Mouse (Mus musculus): ENCODE results near the gene Whrn. TPM values are rescaled to one million over a fixed set of nuclear protein-coding genes. Genes with fewer than 3 reads are reported as not detected.

Gene Whrn
- total and polyA plus RNA-seq, 2 experiments = 0.37 to 0.89 TPM

- no peak overlapping the region for H3K27ac ChIP-seq (replicated peaks; ENCODE audit: insufficient read depth, low read depth, low read length)
- no peaks in the 10 kb centered on the region for H3K4me1 ChIP-seq (ENCODE audit: control insufficient read depth, insufficient read depth, low read length)
- H3K27me3 ChIP-seq (ENCODE audit: control insufficient read depth, insufficient read depth, low read length) = no peaks in the 10 kb centered on the region
- no peaks in the 10 kb centered on the region for H3K36me3 ChIP-seq (ENCODE audit: control insufficient read depth, insufficient read depth, low read length)
- no peak overlapping the region for H3K9ac ChIP-seq (ENCODE audit: low read depth, low read length)
- H3K79me2 ChIP-seq (ENCODE audit: control insufficient read depth, insufficient read depth, low read length) = no peaks in the 10 kb centered on the region
- WGBS = 90% methylated on average over 6 of the region's 6 CpGs
- TF ChIP-seq POLR2A (IDR thresholded peaks at IDR 0.05; ENCODE audit: extremely low read depth, insufficient read depth, low read length) (no peak), CTCF (IDR thresholded peaks at IDR 0.05; ENCODE audit: low read depth, low read length) (no peak)
- DNase-seq (ENCODE audit: extremely low read depth, low read depth, low spot score) = no peak
- H3K4me3 ChIP-seq (ENCODE audit: insufficient read depth, low read depth, low read length) = no peak overlapping the region
Measured at GRCm38 (mm10) chr4:63453939-63454513, 41.8 kb downstream of the Whrn start.

GRCm38 (mm10) chr4:63452555-63452954 lies 43.2 kb downstream of the Whrn start:
- H3K4me1 ChIP-seq (ENCODE audit: control insufficient read depth, insufficient read depth, low read length) = no peaks in the 10 kb centered on the region
- WGBS = 77% methylated on average over 3 of the region's 3 CpGs
- no peak overlapping the region for H3K4me3 ChIP-seq (ENCODE audit: insufficient read depth, low read depth, low read length)
- H3K27ac ChIP-seq (replicated peaks; ENCODE audit: insufficient read depth, low read depth, low read length) = no peak overlapping the region
- no peaks in the 10 kb centered on the region for H3K27me3 ChIP-seq (ENCODE audit: control insufficient read depth, insufficient read depth, low read length)
- H3K36me3 ChIP-seq (ENCODE audit: control insufficient read depth, insufficient read depth, low read length) = no peaks in the 10 kb centered on the region
- DNase-seq (ENCODE audit: extremely low read depth, low read depth, low spot score) = no peak
- TF ChIP-seq CTCF (IDR thresholded peaks at IDR 0.05; ENCODE audit: low read depth, low read length) = no peak
- no peaks in the 10 kb centered on the region for H3K79me2 ChIP-seq (ENCODE audit: control insufficient read depth, insufficient read depth, low read length)
- H3K9ac ChIP-seq (ENCODE audit: low read depth, low read length) = no peak overlapping the region

GRCm38 (mm10) chr4:63450551-63450950 lies 45.2 kb downstream of the Whrn start:
- H3K79me2 ChIP-seq (ENCODE audit: control insufficient read depth, insufficient read depth, low read length) = no peaks in the 10 kb centered on the region
- no peak overlapping the region for H3K9ac ChIP-seq (ENCODE audit: low read depth, low read length)
- H3K27ac ChIP-seq (replicated peaks; ENCODE audit: insufficient read depth, low read depth, low read length) = no peak overlapping the region
- H3K4me3 ChIP-seq (ENCODE audit: insufficient read depth, low read depth, low read length) = no peak overlapping the region
- WGBS = 92% methylated on average over 5 of the region's 5 CpGs
- TF ChIP-seq POLR2A (IDR thresholded peaks at IDR 0.05; ENCODE audit: extremely low read depth, insufficient read depth, low read length) (no peak), CTCF (IDR thresholded peaks at IDR 0.05; ENCODE audit: low read depth, low read length) (no peak)
- no peaks in the 10 kb centered on the region for H3K36me3 ChIP-seq (ENCODE audit: control insufficient read depth, insufficient read depth, low read length)
- DNase-seq (ENCODE audit: extremely low read depth, low read depth, low spot score) = no peak
- H3K4me1 ChIP-seq (ENCODE audit: control insufficient read depth, insufficient read depth, low read length) = no peaks in the 10 kb centered on the region
- no peaks in the 10 kb centered on the region for H3K27me3 ChIP-seq (ENCODE audit: control insufficient read depth, insufficient read depth, low read length)

- H3K79me2 ChIP-seq (ENCODE audit: control insufficient read depth, insufficient read depth, low read length) = no peaks in the 10 kb centered on the region
- H3K27me3 ChIP-seq (ENCODE audit: control insufficient read depth, insufficient read depth, low read length) = no peaks in the 10 kb centered on the region
- no peak overlapping the region for H3K4me3 ChIP-seq (ENCODE audit: insufficient read depth, low read depth, low read length)
- no peak for TF ChIP-seq CTCF (IDR thresholded peaks at IDR 0.05; ENCODE audit: low read depth, low read length)
- no peak for TF ChIP-seq POLR2A (IDR thresholded peaks at IDR 0.05; ENCODE audit: extremely low read depth, insufficient read depth, low read length)
- no peak overlapping the region for H3K27ac ChIP-seq (replicated peaks; ENCODE audit: insufficient read depth, low read depth, low read length)
- no peaks in the 10 kb centered on the region for H3K4me1 ChIP-seq (ENCODE audit: control insufficient read depth, insufficient read depth, low read length)
- no peak overlapping the region for H3K9ac ChIP-seq (ENCODE audit: low read depth, low read length)
- DNase-seq (ENCODE audit: extremely low read depth, low read depth, low spot score) = no peak
- H3K36me3 ChIP-seq (ENCODE audit: control insufficient read depth, insufficient read depth, low read length) = no peaks in the 10 kb centered on the region
- WGBS = 88% methylated on average over 10 of the region's 10 CpGs
Measured at GRCm38 (mm10) chr4:63444362-63445066, 51.3 kb downstream of the Whrn start.

- no peak for TF ChIP-seq POLR2A (IDR thresholded peaks at IDR 0.05; ENCODE audit: extremely low read depth, insufficient read depth, low read length)
- no peaks in the 10 kb centered on the region for H3K36me3 ChIP-seq (ENCODE audit: control insufficient read depth, insufficient read depth, low read length)
- no peak overlapping the region for H3K4me3 ChIP-seq (ENCODE audit: insufficient read depth, low read depth, low read length)
- no peak overlapping the region for H3K9ac ChIP-seq (ENCODE audit: low read depth, low read length)
- no peak overlapping the region for H3K27ac ChIP-seq (replicated peaks; ENCODE audit: insufficient read depth, low read depth, low read length)
- no peaks in the 10 kb centered on the region for H3K27me3 ChIP-seq (ENCODE audit: control insufficient read depth, insufficient read depth, low read length)
- no peaks in the 10 kb centered on the region for H3K4me1 ChIP-seq (ENCODE audit: control insufficient read depth, insufficient read depth, low read length)
- H3K79me2 ChIP-seq (ENCODE audit: control insufficient read depth, insufficient read depth, low read length) = no peaks in the 10 kb centered on the region
- no peak for DNase-seq (ENCODE audit: extremely low read depth, low read depth, low spot score)
- 79% methylated on average over 2 of the region's 2 CpGs for WGBS
Measured at GRCm38 (mm10) chr4:63443101-63443500, 52.7 kb downstream of the Whrn start.

GRCm38 (mm10) chr4:63441616-63442015 lies 54.2 kb downstream of the Whrn start:
- H3K27ac ChIP-seq (replicated peaks; ENCODE audit: insufficient read depth, low read depth, low read length) = no peak overlapping the region
- H3K27me3 ChIP-seq (ENCODE audit: control insufficient read depth, insufficient read depth, low read length) = no peaks in the 10 kb centered on the region
- H3K36me3 ChIP-seq (ENCODE audit: control insufficient read depth, insufficient read depth, low read length) = no peaks in the 10 kb centered on the region
- WGBS = 95% methylated on average over 7 of the region's 7 CpGs
- no peaks in the 10 kb centered on the region for H3K4me1 ChIP-seq (ENCODE audit: control insufficient read depth, insufficient read depth, low read length)
- H3K4me3 ChIP-seq (ENCODE audit: insufficient read depth, low read depth, low read length) = no peak overlapping the region
- H3K79me2 ChIP-seq (ENCODE audit: control insufficient read depth, insufficient read depth, low read length) = no peaks in the 10 kb centered on the region
- no peak overlapping the region for H3K9ac ChIP-seq (ENCODE audit: low read depth, low read length)
- no peak for TF ChIP-seq POLR2A (IDR thresholded peaks at IDR 0.05; ENCODE audit: extremely low read depth, insufficient read depth, low read length)
- no peak for TF ChIP-seq CTCF (IDR thresholded peaks at IDR 0.05; ENCODE audit: low read depth, low read length)
- DNase-seq (ENCODE audit: extremely low read depth, low read depth, low spot score) = no peak
